Mouse (Mus musculus) heart, embryonic 16.5 days (tissue): Measurements from ENCODE around the gene Tiprl. TPM values are rescaled to one million over a fixed set of nuclear protein-coding genes. Genes with fewer than 3 reads are reported as not detected.

Experiments
- ATAC-seq: fragments of 200-750 bp; cut with Nextera tagmentation; replicated peaks from 2 replicates; pipeline ENCODE4 v1.8.0; 2017; ENCODE audit warnings: moderate number of reproducible peaks; ENCODE audit not compliant: insufficient read depth, low FRiP score; ENCODE audit errors: extremely low read depth
- H3K27ac ChIP-seq: fragments of 300-500 bp; sonication (generic); 2 replicates; pipeline ENCODE4 v1.5.1; 2014; ENCODE audit warnings: mild to moderate bottlenecking, low read length, control low read depth, moderate library complexity
- H3K27me3 ChIP-seq: fragments of 300-500 bp; sonication (generic); 2 replicates; pipeline ENCODE4 v1.6.1; 2014; ENCODE audit warnings: low read length, mixed read lengths; ENCODE audit not compliant: control insufficient read depth, insufficient read depth
- H3K36me3 ChIP-seq: fragments of 300-500 bp; sonication (generic); 2 replicates; pipeline ENCODE4 v1.6.1; 2014; ENCODE audit not compliant: control insufficient read depth, insufficient read depth
- H3K4me1 ChIP-seq: fragments of 300-500 bp; sonication (generic); 2 replicates; pipeline ENCODE4 v1.6.1; 2014; ENCODE audit warnings: low read length, mixed read lengths; ENCODE audit not compliant: control insufficient read depth, insufficient read depth
- H3K4me2 ChIP-seq: fragments of 300-500 bp; sonication (generic); 2 replicates; pipeline ENCODE4 v1.6.1; 2014; ENCODE audit warnings: low read depth, mild to moderate bottlenecking, control low read depth, low read length
- H3K4me3 ChIP-seq: fragments of 300-500 bp; sonication (generic); 2 replicates; pipeline ENCODE4 v1.5.1; 2014; ENCODE audit warnings: mild to moderate bottlenecking, control low read depth, low read length
- H3K9ac ChIP-seq: fragments of 300-500 bp; sonication (generic); 2 replicates; pipeline ENCODE4 v1.6.1; 2014; ENCODE audit warnings: low read length, control low read depth
- H3K9me3 ChIP-seq: fragments of 300-500 bp; sonication (generic); replicated peaks from 2 replicates; pipeline ENCODE4 v1.6.1; 2016; ENCODE audit warnings: low read length; ENCODE audit not compliant: control insufficient read depth
- WGBS: fragments of 180-500 bp; shearing (Covaris S2); extraction: QIAGEN DNeasy Blood & Tissue Kit; methylation state at CpG from one replicate; pipeline ENCODE4 v1.1.7; 2014; 5-methylcytosine and 5-hydroxymethylcytosine counted together
- polyA plus RNA-seq: library from polyadenylated mRNA; unstranded; fragments of >200 nt; fragmentation: Nextera tagmentation; extraction: Ambion mirVana; gene quantifications from 2 replicates; pipeline ENCODE4 v1.2.1, GENCODE M21; 2015

The Tiprl gene
- polyA plus RNA-seq = 93.4 and 94.0 TPM in 2 replicates

- Histone ChIP-seq H3K27me3 (no peaks in the 10 kb centered on the region), H3K9me3 (no peaks in the 10 kb centered on the region), H3K36me3 (no peaks in the 10 kb centered on the region), H3K4me2 (peak within 1 kb of the TSS; percentile 82), H3K27ac (peak within 1 kb of the TSS; percentile 99), H3K4me3 (peak within 1 kb of the TSS; percentile 98), H3K9ac (peak within 1 kb of the TSS; percentile 97), H3K4me1 (peaks cover 22% of the 10 kb centered on the region)
- ATAC-seq = peak; percentile 99
- WGBS = under 1% methylated on average over 76 of the region's 76 CpGs
These were observed at the start of gene Tiprl for GRCm38 (mm10) chr1:165236321-165237298. Tiprl (minus strand) TSS chr1:165236996.

DNA sequence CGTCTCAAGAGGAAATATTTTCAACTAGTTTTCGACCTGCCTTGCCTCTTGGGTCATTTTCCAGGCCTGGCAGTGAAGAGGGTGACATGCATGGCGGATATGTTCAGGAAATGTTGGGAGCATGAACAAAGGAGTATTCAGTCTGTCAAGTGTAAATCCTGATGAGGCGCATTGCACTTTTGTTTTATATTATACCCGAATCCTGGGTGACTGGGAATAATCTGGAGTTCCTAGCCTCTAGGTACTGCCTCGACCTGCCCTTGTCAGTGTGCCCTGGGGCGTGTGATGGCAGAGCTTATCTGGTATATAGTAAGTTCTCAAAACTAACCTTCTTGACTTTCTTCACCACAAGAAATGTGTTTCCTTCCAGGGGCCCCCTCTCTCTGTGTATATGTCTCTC lies 47.3 kb upstream of the Tiprl start:
- ATAC-seq = no peak
- H3K4me1 ChIP-seq = peaks cover 8% of the 10 kb centered on the region
- no peak overlapping the region for H3K27ac ChIP-seq
- H3K9me3 ChIP-seq = no peaks in the 10 kb centered on the region
- H3K4me3 ChIP-seq = no peak overlapping the region
- H3K4me2 ChIP-seq = no peak overlapping the region
- no peak overlapping the region for H3K9ac ChIP-seq
- H3K36me3 ChIP-seq = no peaks in the 10 kb centered on the region
- H3K27me3 ChIP-seq = no peaks in the 10 kb centered on the region
- WGBS = 70% methylated on average over 7 of the region's 7 CpGs

DNA sequence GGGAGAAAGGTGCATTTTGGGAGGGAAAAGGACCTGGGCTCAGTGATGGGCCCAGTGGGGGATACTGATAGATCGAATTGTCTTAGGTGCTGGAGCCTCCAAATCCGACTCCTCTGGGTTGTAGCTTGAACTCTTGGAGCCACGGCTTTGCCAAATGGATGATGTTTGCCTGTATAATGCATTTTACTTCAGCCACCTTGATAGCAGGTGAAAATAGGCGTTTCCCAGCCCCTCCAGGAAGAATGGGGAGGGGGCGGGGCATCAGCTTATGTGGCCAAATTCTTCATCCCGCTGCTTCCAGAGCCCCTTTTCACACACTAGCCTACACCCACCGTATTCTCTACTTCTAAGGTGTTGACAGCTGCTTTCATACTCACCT lies 46.2 kb upstream of the Tiprl start:
- H3K4me1 ChIP-seq = peaks cover 8% of the 10 kb centered on the region
- peak overlapping the region; percentile 83 for H3K4me3 ChIP-seq
- no peak overlapping the region for H3K27ac ChIP-seq
- peak overlapping the region; percentile 81 for H3K4me2 ChIP-seq
- 25% methylated on average over 7 of the region's 7 CpGs for WGBS
- H3K36me3 ChIP-seq = no peaks in the 10 kb centered on the region
- peak overlapping the region; percentile 85; the same call in 1 of the 2 replicates for H3K9ac ChIP-seq
- no peaks in the 10 kb centered on the region for H3K9me3 ChIP-seq
- no peaks in the 10 kb centered on the region for H3K27me3 ChIP-seq
- no peak for ATAC-seq

DNA sequence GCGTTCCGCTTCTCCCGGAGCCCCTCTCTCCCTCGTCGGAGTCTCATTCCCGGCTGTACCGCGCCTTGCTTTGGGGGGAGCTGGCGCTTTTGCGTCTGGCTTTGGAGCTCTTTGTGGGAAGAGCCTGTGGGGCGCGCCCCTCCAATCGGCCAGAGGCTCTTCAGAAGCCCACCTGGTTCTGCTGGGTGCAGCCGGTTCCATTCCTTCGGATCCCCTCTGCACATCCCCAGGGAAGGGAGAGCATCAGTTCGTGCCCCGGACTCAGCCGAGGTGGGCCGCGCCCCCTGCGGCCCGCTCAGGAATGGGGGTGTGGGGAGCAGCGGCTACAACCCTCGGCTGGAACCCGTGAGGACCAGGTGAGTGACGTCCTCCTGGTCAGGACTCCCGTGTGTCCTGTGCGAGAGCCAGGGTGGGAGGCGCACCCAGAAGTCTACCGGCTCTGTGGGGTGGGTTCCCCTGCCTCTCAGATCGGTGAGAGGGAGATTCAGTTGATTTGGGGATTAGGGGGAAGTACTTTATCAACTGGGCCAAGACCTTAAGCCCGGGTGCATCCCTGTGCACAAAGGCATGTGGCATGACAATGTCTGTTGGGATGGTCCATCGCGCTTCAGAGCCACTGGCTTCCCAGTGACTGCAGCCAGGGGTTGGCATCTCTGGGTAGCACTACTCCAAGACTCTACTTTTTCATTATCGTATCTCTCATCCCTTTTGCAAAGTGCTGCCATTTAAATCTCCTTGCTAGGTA lies 45.6 kb upstream of the Tiprl start:
- Histone ChIP-seq H3K36me3 (no peaks in the 10 kb centered on the region), H3K27ac (peak overlapping the region; percentile 64), H3K9me3 (no peaks in the 10 kb centered on the region), H3K9ac (peak overlapping the region; percentile 85), H3K4me2 (peak overlapping the region; percentile 81), H3K27me3 (no peaks in the 10 kb centered on the region), H3K4me3 (peak overlapping the region; percentile 83), H3K4me1 (peaks cover 8% of the 10 kb centered on the region)
- 2% methylated on average over 35 of the region's 35 CpGs for WGBS
- peak; percentile 41; the same call in 1 of the 2 replicates for ATAC-seq

DNA sequence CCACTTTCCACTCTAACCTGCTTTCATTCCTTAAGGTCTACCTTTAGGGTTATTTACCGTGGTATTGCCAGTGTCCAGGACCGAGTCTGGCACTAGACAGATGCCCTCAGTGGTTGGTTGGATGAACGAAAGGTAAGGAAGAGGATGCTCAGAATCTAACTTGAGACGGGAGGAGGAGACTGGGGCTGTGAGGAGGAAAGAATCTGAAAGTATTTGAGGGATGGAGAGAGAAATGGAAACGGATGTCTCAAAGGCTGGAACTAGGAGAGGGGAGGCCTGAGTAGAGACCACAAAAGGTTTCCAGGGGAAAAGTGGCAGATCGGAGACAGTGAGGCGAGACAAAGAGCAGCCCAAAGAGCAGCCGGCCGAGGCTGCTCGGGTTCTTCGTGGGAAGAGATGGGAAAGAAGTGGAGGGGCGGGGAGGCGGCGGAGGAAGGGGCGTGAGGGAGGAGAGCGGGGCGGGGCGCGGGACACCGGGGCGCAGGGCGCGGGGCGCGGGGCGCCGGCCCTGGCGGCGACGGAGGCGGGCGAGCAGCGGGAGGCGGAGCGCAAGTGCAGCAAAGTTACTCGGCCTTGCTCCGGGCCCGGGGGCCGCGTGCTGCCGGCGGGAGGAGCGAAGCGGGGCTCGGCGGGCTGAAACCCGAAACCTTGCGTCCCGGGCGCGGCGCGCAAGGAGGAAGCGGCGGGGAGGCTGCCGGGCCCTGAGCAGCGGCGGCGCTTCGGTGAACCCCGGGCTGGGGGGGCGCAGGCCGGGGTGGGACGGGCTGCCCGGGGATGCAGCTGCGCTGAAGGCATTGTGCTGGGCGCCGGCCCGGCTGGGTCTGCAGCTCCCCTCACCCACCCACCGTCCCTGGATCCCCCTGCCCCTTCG lies 44.8 kb upstream of the Tiprl start:
- Histone ChIP-seq H3K4me2 (peak overlapping the region; percentile 81), H3K9me3 (no peaks in the 10 kb centered on the region), H3K36me3 (no peaks in the 10 kb centered on the region), H3K27ac (peak overlapping the region; percentile 64), H3K9ac (peak overlapping the region; percentile 85), H3K4me1 (peaks cover 8% of the 10 kb centered on the region), H3K27me3 (no peaks in the 10 kb centered on the region), H3K4me3 (peak overlapping the region; percentile 83)
- ATAC-seq = peak; percentile 81
- WGBS = 2% methylated on average over 53 of the region's 71 CpGs

GRCm38 (mm10) chr1:165280741-165281140 lies 43.9 kb upstream of the Tiprl start:
- 75% methylated on average over 10 of the region's 10 CpGs for WGBS
- Histone ChIP-seq H3K4me2 (peak overlapping the region; percentile 81), H3K27me3 (no peaks in the 10 kb centered on the region), H3K9ac (peak overlapping the region; percentile 85; the same call in 1 of the 2 replicates), H3K4me1 (peaks cover 8% of the 10 kb centered on the region), H3K36me3 (no peaks in the 10 kb centered on the region), H3K9me3 (no peaks in the 10 kb centered on the region), H3K27ac (no peak overlapping the region), H3K4me3 (no peak overlapping the region)
- no peak for ATAC-seq

DNA sequence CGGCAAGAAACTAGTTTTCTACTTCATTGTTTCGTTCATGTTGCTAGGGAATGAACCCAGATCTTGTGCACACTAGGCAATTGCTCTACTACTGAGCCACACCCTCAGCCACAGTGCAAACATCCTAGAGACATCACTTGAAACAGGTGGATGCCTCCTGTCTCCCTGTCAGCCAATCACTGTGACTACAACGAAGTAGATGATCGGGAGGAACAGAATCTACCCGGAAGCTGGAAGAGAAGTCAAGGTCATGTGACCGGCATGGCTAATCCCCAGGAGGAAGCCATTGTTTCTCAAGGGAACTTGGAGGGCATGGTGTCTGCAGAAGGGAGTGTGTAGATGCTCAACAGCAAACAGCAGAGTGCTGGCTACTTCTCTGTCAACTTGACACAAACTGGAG lies 38.1 kb upstream of the Tiprl start:
- 85% methylated on average over 6 of the region's 6 CpGs for WGBS

DNA sequence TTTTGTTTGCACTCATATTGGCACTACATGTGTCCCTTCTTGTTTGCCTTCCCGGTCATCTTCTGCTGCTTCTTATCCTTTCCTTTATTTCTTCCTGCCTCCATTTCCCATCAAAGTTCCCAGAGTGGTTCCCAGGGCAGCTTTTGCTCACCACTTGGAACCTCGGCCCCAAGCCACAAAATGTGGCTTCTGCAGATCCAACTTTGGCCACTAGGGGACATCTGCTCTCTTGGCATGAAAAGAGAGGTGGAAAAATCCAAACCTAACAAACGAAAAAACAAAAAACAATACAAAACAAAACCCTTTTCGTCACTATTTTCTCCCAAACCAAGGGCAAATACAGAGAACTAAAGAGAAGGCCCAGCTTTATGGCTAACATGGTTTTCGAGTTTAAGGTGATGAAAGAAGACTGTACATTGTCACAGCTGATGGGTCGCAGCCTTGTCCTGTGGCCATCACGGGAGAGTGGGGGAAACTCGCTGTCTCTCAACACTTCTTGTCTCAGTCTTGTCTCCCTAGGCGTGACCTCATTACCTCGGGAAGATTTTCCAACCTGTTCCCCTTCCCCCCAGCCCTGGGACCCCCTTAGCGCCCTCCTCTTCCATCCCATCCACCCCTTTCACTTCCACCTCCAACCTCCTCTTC lies 15.4 kb upstream of the Tiprl start:
- Histone ChIP-seq H3K9me3 (no peaks in the 10 kb centered on the region), H3K9ac (peak overlapping the region; percentile 16; the same call in 1 of the 2 replicates), H3K4me3 (peak overlapping the region; percentile 31), H3K4me2 (peak overlapping the region; percentile 55), H3K27ac (no peak overlapping the region), H3K36me3 (no peaks in the 10 kb centered on the region), H3K27me3 (no peaks in the 10 kb centered on the region), H3K4me1 (no peaks in the 10 kb centered on the region)
- 28% methylated on average over 11 of the region's 11 CpGs for WGBS
- ATAC-seq = no peak

More for the DNA sequence above, 38.1 kb upstream of the Tiprl start:
- Histone ChIP-seq H3K36me3 (no peaks in the 10 kb centered on the region), H3K4me2 (no peak overlapping the region), H3K27ac (no peak overlapping the region), H3K27me3 (no peaks in the 10 kb centered on the region), H3K4me1 (no peaks in the 10 kb centered on the region), H3K4me3 (no peak overlapping the region), H3K9me3 (no peaks in the 10 kb centered on the region), H3K9ac (no peak overlapping the region)
- no peak for ATAC-seq
